Mouse (Mus musculus): ENCODE measurements around the gene A2ml1.

DNA sequence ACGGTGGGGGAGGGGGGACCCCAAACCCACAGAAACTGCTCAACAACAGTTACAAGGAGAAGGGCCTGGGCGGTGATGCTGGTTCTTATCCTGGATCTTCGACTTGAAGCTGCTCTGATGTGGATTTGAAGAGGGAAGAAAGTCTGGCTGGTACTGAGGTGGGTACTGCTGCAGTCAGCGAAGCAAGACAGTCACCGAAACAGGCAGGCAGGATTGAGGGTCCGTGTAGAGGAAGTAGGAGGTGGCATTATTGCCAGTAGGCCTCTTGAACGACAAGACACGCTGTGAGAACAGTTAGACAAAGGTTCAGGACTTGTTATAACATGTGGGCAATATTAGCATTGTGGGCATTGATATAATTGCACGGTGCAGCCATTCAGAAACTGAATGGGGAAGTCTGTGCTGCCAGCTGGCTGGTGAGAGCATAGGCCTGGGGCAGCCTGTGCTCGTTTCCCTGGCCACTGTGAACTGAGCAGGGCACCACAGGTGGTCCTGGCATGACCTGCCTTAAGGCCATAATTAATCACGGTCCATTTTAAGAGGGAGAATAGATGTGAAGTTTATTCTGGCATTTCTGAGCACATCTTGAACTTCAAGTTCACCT is 4.3 kb upstream of the A2ml1 start:
- TF ChIP-seq CTCF (conservative IDR thresholded peaks at IDR 0.05; ENCODE audit: insufficient read depth, insufficient read length, low read depth, low read length): no peak
- TF ChIP-seq POLR2A (IDR thresholded peaks at IDR 0.05; ENCODE audit: low read depth, low read length): no peak
